Mouse (Mus musculus) midbrain, embryonic 16.5 days (tissue): ENCODE measurements around the gene Pgghg. TPM values are rescaled to one million over a fixed set of nuclear protein-coding genes. Genes with fewer than 3 reads are reported as not detected.

Experiments
- ATAC-seq: fragments of 200-750 bp; cut with Nextera tagmentation; 2 replicates; pipeline ENCODE4 v1.8.0; 2017; ENCODE audit warnings: moderate TSS enrichment
- H3K27ac ChIP-seq: fragments of 300-500 bp; sonication (generic); 2 replicates; pipeline ENCODE4 v1.5.1; 2014; ENCODE audit warnings: mild to moderate bottlenecking, low read length, mixed read lengths
- H3K27me3 ChIP-seq: fragments of 300-500 bp; sonication (generic); 2 replicates; pipeline ENCODE4 v1.6.1; 2014; ENCODE audit warnings: low read depth, low read length, mixed read lengths; ENCODE audit not compliant: control insufficient read depth, insufficient read depth
- H3K36me3 ChIP-seq: fragments of 300-500 bp; sonication (generic); 2 replicates; pipeline ENCODE4 v1.6.1; 2014; ENCODE audit warnings: mild to moderate bottlenecking, low read length, moderate library complexity, mixed read lengths; ENCODE audit not compliant: control insufficient read depth, insufficient read depth
- H3K4me1 ChIP-seq: fragments of 300-500 bp; sonication (generic); 2 replicates; pipeline ENCODE4 v1.6.1; 2014; ENCODE audit warnings: mild to moderate bottlenecking, low read length, mixed read lengths; ENCODE audit not compliant: control insufficient read depth, insufficient read depth
- H3K4me2 ChIP-seq: fragments of 300-500 bp; sonication (generic); 2 replicates; pipeline ENCODE4 v1.6.1; 2014; ENCODE audit warnings: mild to moderate bottlenecking, low read length, mixed read lengths
- H3K4me3 ChIP-seq: fragments of 300-500 bp; sonication (generic); 2 replicates; pipeline ENCODE4 v1.5.1; 2014; ENCODE audit warnings: low read depth, mild to moderate bottlenecking, low read length, moderate library complexity, mixed read lengths
- H3K9ac ChIP-seq: fragments of 300-500 bp; sonication (generic); 2 replicates; pipeline ENCODE4 v1.6.1; 2014; ENCODE audit warnings: low read depth, low read length, mixed read lengths
- H3K9me3 ChIP-seq: fragments of 300-500 bp; sonication (generic); replicated peaks from 2 replicates; pipeline ENCODE4 v1.6.1; 2014; ENCODE audit warnings: mild to moderate bottlenecking, low read length, mixed read lengths; ENCODE audit not compliant: control insufficient read depth, poor library complexity, severe bottlenecking
- WGBS: fragments of 180-500 bp; shearing (Covaris S2); extraction: QIAGEN DNeasy Blood & Tissue Kit; methylation state at CpG from one replicate; pipeline ENCODE4 v1.1.7; 2014; 5-methylcytosine and 5-hydroxymethylcytosine counted together
- polyA plus RNA-seq: library from polyadenylated mRNA; unstranded; fragments of >200 nt; fragmentation: Nextera tagmentation; extraction: Ambion mirVana; gene quantifications from 2 replicates; pipeline ENCODE4 v1.2.1, GENCODE M21; 2015

Pgghg gene
- polyA plus RNA-seq, 1 experiment from 2014 or later, result 6.3 TPM

- no peaks in the 10 kb centered on the region for H3K4me1 ChIP-seq
- H3K9me3 ChIP-seq, result no peaks in the 10 kb centered on the region
- 88% methylated on average over 2 of the region's 2 CpGs for WGBS
- no peak overlapping the region for H3K4me2 ChIP-seq
- no peak overlapping the region for H3K27ac ChIP-seq
- H3K36me3 ChIP-seq, result no peaks in the 10 kb centered on the region
- no peaks in the 10 kb centered on the region for H3K27me3 ChIP-seq
- no peak for ATAC-seq
- no peak overlapping the region for H3K4me3 ChIP-seq
- no peak overlapping the region for H3K9ac ChIP-seq
Measured at GRCm38 (mm10) chr7:140905642-140906081, 35.5 kb upstream of the Pgghg start.

DNA sequence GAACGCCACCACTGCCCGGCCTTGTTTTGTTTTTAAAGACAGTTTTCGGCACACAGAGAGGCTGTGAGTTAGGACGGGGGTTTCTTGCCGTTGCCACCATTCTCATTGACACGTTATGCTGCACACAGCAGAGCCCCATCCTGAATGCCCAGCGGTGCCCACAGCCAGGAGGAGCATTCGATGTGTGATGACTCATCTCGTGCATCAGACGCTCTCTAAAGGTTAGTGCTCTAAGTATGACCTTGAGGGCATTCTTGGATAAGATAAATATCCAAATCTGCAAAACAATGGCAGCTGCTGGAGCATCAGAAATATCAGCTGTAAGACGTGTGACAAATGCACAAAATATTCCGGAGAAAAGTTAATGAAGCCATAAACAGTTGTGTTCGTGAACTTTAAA is 34.1 kb upstream of the Pgghg start:
- H3K4me2 ChIP-seq, result no peak overlapping the region
- no peak for ATAC-seq
- H3K4me3 ChIP-seq, result no peak overlapping the region
- no peaks in the 10 kb centered on the region for H3K36me3 ChIP-seq
- H3K9me3 ChIP-seq, result no peaks in the 10 kb centered on the region
- 86% methylated on average over 13 of the region's 13 CpGs for WGBS
- H3K27me3 ChIP-seq, result no peaks in the 10 kb centered on the region
- no peak overlapping the region for H3K27ac ChIP-seq
- no peaks in the 10 kb centered on the region for H3K4me1 ChIP-seq
- no peak overlapping the region for H3K9ac ChIP-seq

DNA sequence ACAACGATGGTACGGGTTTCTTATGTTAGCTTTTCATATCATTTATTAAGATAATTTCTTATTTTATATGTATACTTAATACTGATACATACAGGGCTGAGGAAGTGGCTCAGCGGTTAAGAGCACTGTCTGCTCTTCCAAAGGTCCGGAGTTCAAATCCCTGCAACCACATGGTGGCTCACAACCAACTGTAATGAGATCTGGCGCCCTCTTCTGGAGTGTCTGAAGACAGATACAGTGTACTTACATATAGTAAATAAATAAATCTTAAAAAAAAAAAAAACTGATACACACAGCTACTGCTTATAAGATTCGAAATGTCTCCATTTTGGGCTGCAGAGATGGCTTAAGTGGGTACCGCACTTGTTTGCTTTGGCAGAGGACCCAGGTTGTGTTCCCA is 33.5 kb upstream of the Pgghg start:
- H3K27ac ChIP-seq, result no peak overlapping the region
- no peak overlapping the region for H3K4me3 ChIP-seq
- no peaks in the 10 kb centered on the region for H3K4me1 ChIP-seq
- no peak for ATAC-seq
- WGBS, result 87% methylated on average over 7 of the region's 7 CpGs
- H3K9me3 ChIP-seq, result no peaks in the 10 kb centered on the region
- no peak overlapping the region for H3K9ac ChIP-seq
- H3K4me2 ChIP-seq, result no peak overlapping the region
- no peaks in the 10 kb centered on the region for H3K27me3 ChIP-seq
- H3K36me3 ChIP-seq, result no peaks in the 10 kb centered on the region

DNA sequence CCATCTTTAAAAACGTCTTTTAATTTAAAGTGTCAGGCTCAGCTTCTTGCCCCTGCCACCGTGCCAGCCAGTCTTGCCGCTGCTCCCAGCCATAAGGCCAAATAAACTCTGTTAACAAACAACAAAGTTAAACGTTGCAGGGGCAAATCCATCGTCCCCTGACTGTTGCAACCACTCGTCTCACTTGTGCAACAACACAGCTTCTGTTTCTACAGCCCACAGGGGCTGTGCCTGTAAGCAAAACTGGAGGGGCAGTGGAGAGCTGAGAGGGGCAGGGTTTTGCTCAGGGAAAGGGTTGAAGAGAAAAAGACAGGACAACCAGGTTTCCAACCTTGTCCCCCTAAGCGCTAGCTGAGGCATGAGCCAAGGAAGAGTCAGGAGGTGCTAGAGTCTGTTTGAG is 33.0 kb upstream of the Pgghg start:
- no peak for ATAC-seq

GRCm38 (mm10) chr7:140908634-140909107 is 32.5 kb upstream of the Pgghg start:
- Histone ChIP-seq H3K4me2 (peak overlapping the region; percentile 61), H3K9me3 (no peaks in the 10 kb centered on the region), H3K4me1 (no peaks in the 10 kb centered on the region), H3K4me3 (peak overlapping the region; percentile 30), H3K27me3 (no peaks in the 10 kb centered on the region), H3K27ac (no peak overlapping the region), H3K9ac (peak overlapping the region; percentile 25), H3K36me3 (no peaks in the 10 kb centered on the region)
- 3% methylated on average over 19 of the region's 19 CpGs for WGBS
- peak; percentile 76 for ATAC-seq

More for the DNA sequence above, 33.0 kb upstream of the Pgghg start:
- Histone ChIP-seq H3K4me3 (no peak overlapping the region), H3K27me3 (no peaks in the 10 kb centered on the region), H3K9me3 (no peaks in the 10 kb centered on the region), H3K9ac (no peak overlapping the region), H3K27ac (no peak overlapping the region), H3K4me1 (no peaks in the 10 kb centered on the region), H3K4me2 (no peak overlapping the region), H3K36me3 (no peaks in the 10 kb centered on the region)
- 54% methylated on average over 7 of the region's 7 CpGs for WGBS

DNA sequence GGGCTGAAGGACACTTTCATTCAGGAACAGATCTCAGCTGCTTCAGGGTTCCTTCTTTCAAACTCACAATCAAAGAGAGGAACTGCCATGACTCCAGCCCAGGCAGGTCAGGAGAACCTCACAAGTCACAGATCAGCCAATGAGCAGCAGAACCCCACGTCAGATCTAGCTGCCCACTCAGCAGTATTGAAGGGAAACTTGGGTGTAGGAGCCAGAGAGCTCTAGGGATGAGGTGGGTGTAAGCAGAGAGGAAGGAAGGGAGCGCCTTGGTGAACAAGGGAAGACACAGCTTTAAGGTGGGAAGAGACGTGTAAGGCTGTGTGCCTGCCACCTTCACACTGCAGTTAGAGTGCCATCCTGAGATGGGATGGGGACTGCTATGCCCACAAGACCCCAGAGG is 28.9 kb upstream of the Pgghg start:
- Histone ChIP-seq H3K4me2 (no peak overlapping the region), H3K4me1 (no peaks in the 10 kb centered on the region), H3K36me3 (no peaks in the 10 kb centered on the region), H3K9ac (no peak overlapping the region), H3K9me3 (no peaks in the 10 kb centered on the region), H3K27ac (no peak overlapping the region), H3K27me3 (no peaks in the 10 kb centered on the region), H3K4me3 (no peak overlapping the region)
- no peak for ATAC-seq
- 72% methylated on average over 3 of the region's 3 CpGs for WGBS

DNA sequence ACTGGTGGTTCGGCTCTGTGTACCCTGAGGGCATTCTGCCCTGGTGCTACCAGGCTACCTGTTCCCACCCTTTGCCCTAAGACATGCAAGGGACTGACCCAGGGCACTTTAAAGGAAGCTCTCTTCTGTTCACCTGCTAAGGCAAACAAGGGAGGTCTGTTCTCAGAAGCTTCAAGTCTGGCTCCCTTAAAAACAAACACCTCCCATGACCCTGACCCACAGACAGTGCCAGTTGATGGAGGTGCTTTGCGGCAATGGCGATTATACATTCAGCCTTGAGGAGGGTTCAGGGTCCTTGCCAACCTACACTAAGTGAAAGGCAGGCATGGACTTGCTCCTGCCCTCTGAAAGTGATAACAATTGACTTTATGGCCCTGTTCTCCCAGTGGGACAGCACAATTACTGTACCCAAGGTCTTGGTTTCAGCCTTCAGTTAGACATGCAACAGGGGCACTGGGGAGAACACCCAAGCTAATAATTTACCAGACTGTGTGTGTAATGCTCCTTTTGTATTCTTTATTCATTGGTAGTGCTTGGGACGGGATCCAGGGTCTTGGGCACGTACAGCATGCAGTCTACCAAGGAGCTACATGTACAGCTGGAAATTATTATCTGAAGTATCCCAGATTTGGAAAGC is 28.2 kb upstream of the Pgghg start:
- Histone ChIP-seq H3K4me1 (no peaks in the 10 kb centered on the region), H3K9me3 (no peaks in the 10 kb centered on the region), H3K27ac (no peak overlapping the region), H3K36me3 (no peaks in the 10 kb centered on the region), H3K4me3 (no peak overlapping the region), H3K4me2 (no peak overlapping the region), H3K9ac (no peak overlapping the region), H3K27me3 (no peaks in the 10 kb centered on the region)
- ATAC-seq, result no peak
- WGBS, result 86% methylated on average over 5 of the region's 5 CpGs

DNA sequence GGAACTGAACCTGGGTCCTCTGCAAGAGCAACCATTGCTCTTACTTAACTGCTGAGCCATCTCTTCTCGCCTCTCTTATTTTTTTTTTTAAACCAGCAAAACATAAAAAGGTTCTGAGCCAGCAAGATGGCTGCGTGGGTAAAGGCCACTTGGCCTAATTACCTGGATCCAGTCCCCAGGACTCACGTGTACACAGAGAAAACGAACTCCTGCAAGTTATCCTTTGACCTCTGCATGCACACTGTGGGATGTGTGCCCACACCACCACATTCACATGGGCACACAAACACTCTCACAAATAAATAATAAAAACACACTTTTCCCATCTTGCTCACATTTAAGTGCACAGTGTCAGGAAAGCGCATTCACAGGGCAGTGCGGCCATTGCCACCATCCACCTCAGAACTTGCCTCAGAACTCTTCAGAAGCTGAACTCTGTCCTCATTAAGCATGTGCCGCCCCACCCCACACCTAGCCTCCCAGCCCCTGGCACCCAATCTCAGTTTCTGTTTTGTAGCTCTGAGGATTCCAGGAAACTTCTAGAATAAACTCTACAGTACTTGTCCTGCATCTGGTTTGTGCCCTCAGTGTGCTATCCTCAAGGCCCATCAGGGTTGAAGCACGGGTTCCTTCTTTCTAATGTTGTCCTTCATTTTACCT is 27.0 kb upstream of the Pgghg start:
- H3K4me1 ChIP-seq, result no peaks in the 10 kb centered on the region
- no peaks in the 10 kb centered on the region for H3K9me3 ChIP-seq
- 85% methylated on average over 8 of the region's 8 CpGs for WGBS
- H3K9ac ChIP-seq, result no peak overlapping the region
- H3K4me2 ChIP-seq, result no peak overlapping the region
- no peak for ATAC-seq
- no peak overlapping the region for H3K4me3 ChIP-seq
- H3K27me3 ChIP-seq, result peaks cover 3% of the 10 kb centered on the region
- H3K27ac ChIP-seq, result no peak overlapping the region
- H3K36me3 ChIP-seq, result no peaks in the 10 kb centered on the region

GRCm38 (mm10) chr7:140919911-140920310 is 21.3 kb upstream of the Pgghg start:
- Histone ChIP-seq H3K27ac (no peak overlapping the region), H3K36me3 (no peaks in the 10 kb centered on the region), H3K4me2 (no peak overlapping the region), H3K4me3 (no peak overlapping the region), H3K27me3 (peaks cover 51% of the 10 kb centered on the region), H3K4me1 (peaks cover 12% of the 10 kb centered on the region), H3K9me3 (no peaks in the 10 kb centered on the region), H3K9ac (no peak overlapping the region)
- 81% methylated on average over 4 of the region's 4 CpGs for WGBS
- ATAC-seq, result no peak
